Mouse (Mus musculus): ENCODE results near the gene Alcam. TPM values are rescaled to one million over a fixed set of nuclear protein-coding genes. Genes with fewer than 3 reads are reported as not detected.

The Alcam gene
- polyA plus RNA-seq, 1 experiment from 2014 or later: 10.3 TPM

- ATAC-seq: no peak
- Histone ChIP-seq H3K9me3 (ENCODE audit: control insufficient read depth) (no peaks in the 10 kb centered on the region), H3K36me3 (ENCODE audit: control insufficient read depth, insufficient read depth) (no peaks in the 10 kb centered on the region), H3K4me3 (ENCODE audit: low read depth, low read length) (no peak overlapping the region), H3K9ac (ENCODE audit: low read depth, low read length) (no peak overlapping the region), H3K27me3 (replicated peaks; ENCODE audit: control insufficient read depth, insufficient read depth, low read length) (no peaks in the 10 kb centered on the region), H3K4me1 (replicated peaks; ENCODE audit: control insufficient read depth, insufficient read depth, low read length) (no peaks in the 10 kb centered on the region), H3K27ac (ENCODE audit: low read depth, low read length) (no peak overlapping the region), H3K4me2 (replicated peaks; ENCODE audit: low read depth) (no peak overlapping the region)
- no peak for TF ChIP-seq CTCF (IDR thresholded peaks at IDR 0.05; ENCODE audit: low read depth)
These were observed 18.2 kb upstream of the Alcam start for GRCm38 (mm10) chr16:52472059-52472458.

GRCm38 (mm10) chr16:52470881-52471280, 17.0 kb upstream of the Alcam start:
- Histone ChIP-seq H3K9ac (ENCODE audit: low read depth, low read length) (no peak overlapping the region), H3K27ac (ENCODE audit: low read depth, low read length) (no peak overlapping the region), H3K4me2 (replicated peaks; ENCODE audit: low read depth) (no peak overlapping the region), H3K27me3 (replicated peaks; ENCODE audit: control insufficient read depth, insufficient read depth, low read length) (no peaks in the 10 kb centered on the region), H3K4me3 (ENCODE audit: low read depth, low read length) (no peak overlapping the region), H3K9me3 (ENCODE audit: control insufficient read depth) (no peaks in the 10 kb centered on the region), H3K4me1 (replicated peaks; ENCODE audit: control insufficient read depth, insufficient read depth, low read length) (no peaks in the 10 kb centered on the region), H3K36me3 (ENCODE audit: control insufficient read depth, insufficient read depth) (no peaks in the 10 kb centered on the region)
- TF ChIP-seq CTCF (IDR thresholded peaks at IDR 0.05; ENCODE audit: low read depth): no peak
- no peak for ATAC-seq
- 91% methylated on average over 2 of the region's 2 CpGs for WGBS

DNA sequence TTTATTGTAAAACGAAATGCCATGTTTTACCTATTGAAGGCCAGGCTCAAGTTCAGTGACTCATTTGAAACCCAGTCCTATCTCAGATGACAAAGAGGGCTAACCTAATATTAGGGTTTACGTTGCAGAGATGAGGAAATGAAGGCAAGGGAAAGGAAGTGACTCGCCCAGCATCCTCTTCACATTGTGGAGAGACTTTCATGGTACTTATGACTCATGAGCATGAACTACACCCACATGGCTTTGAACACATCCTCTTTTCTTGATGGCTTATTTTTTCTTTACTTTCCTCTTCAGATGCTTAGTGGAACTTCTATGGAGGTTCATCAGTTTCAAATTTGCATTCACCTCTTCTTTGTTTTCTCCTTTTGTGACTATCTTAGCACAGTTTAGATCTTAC, 16.4 kb upstream of the Alcam start:
- 80% methylated on average over 3 of the region's 3 CpGs for WGBS
- H3K27ac ChIP-seq (ENCODE audit: low read depth, low read length): no peak overlapping the region
- ATAC-seq: no peak
- no peak overlapping the region for H3K9ac ChIP-seq (ENCODE audit: low read depth, low read length)
- no peaks in the 10 kb centered on the region for H3K36me3 ChIP-seq (ENCODE audit: control insufficient read depth, insufficient read depth)
- H3K27me3 ChIP-seq (replicated peaks; ENCODE audit: control insufficient read depth, insufficient read depth, low read length): no peaks in the 10 kb centered on the region
- H3K9me3 ChIP-seq (ENCODE audit: control insufficient read depth): no peaks in the 10 kb centered on the region
- no peak overlapping the region for H3K4me3 ChIP-seq (ENCODE audit: low read depth, low read length)
- TF ChIP-seq CTCF (IDR thresholded peaks at IDR 0.05; ENCODE audit: low read depth): no peak
- no peak overlapping the region for H3K4me2 ChIP-seq (replicated peaks; ENCODE audit: low read depth)
- no peaks in the 10 kb centered on the region for H3K4me1 ChIP-seq (replicated peaks; ENCODE audit: control insufficient read depth, insufficient read depth, low read length)

DNA sequence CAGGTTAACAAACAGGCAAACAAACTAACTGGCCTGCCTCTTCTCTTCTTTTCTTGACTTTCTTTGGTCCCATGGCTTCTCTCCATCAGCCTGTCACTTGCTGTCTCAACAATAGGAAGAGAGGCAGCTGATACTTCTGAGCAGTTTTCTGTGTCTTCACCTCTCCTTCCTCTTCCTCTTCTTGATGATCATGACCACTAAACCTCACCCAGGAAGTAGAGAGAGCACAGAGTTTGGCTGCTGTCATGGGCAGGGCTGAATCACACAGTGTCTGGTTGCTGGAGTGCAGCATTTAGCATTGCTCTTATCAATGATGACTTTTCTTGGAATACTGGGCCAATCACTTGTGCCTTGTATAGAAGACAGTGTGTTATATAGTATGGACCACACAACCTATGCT, 14.6 kb upstream of the Alcam start:
- Histone ChIP-seq H3K36me3 (ENCODE audit: control insufficient read depth, insufficient read depth) (no peaks in the 10 kb centered on the region), H3K4me1 (replicated peaks; ENCODE audit: control insufficient read depth, insufficient read depth, low read length) (no peaks in the 10 kb centered on the region), H3K27ac (ENCODE audit: low read depth, low read length) (no peak overlapping the region), H3K4me2 (replicated peaks; ENCODE audit: low read depth) (no peak overlapping the region), H3K27me3 (replicated peaks; ENCODE audit: control insufficient read depth, insufficient read depth, low read length) (no peaks in the 10 kb centered on the region), H3K9me3 (ENCODE audit: control insufficient read depth) (no peaks in the 10 kb centered on the region), H3K9ac (ENCODE audit: low read depth, low read length) (no peak overlapping the region), H3K4me3 (ENCODE audit: low read depth, low read length) (no peak overlapping the region)
- TF ChIP-seq CTCF (IDR thresholded peaks at IDR 0.05; ENCODE audit: low read depth): no peak
- no peak for ATAC-seq

- ATAC-seq: no peak
- WGBS: 71% methylated on average over 6 of the region's 6 CpGs
- H3K4me3 ChIP-seq (ENCODE audit: low read depth, low read length): no peak overlapping the region
These were observed 12.9 kb upstream of the Alcam start for GRCm38 (mm10) chr16:52466770-52467169.

DNA sequence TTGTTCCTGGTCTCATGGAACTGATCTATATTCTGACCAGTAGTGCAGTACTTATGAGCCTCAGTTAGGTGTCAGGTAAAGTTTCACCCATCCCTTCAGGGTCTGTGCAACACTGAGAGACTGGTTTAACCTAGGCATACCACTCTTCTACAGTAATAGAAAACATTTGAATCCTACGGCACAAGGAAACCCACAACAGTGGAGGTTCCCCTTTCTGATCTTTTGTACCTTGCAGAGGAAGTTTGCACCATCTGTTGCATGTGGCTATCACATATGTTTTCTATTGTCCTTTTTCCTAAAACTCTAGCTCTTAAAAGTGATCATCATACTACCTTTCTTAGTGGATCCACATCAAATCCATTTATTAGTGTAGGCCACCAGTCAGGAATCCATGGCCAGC, 10.7 kb upstream of the Alcam start:
- whole genome bisulfite sequencing: 95% methylated on average over 1 of the region's 1 CpGs
- Histone ChIP-seq H3K27me3 (replicated peaks; ENCODE audit: control insufficient read depth, insufficient read depth, low read length) (no peaks in the 10 kb centered on the region), H3K27ac (ENCODE audit: low read depth, low read length) (no peak overlapping the region), H3K36me3 (ENCODE audit: control insufficient read depth, insufficient read depth) (no peaks in the 10 kb centered on the region), H3K9ac (ENCODE audit: low read depth, low read length) (no peak overlapping the region), H3K4me2 (replicated peaks; ENCODE audit: low read depth) (no peak overlapping the region), H3K4me1 (replicated peaks; ENCODE audit: control insufficient read depth, insufficient read depth, low read length) (no peaks in the 10 kb centered on the region), H3K4me3 (ENCODE audit: low read depth, low read length) (no peak overlapping the region), H3K9me3 (ENCODE audit: control insufficient read depth) (no peaks in the 10 kb centered on the region)
- no peak for ATAC-seq
- TF ChIP-seq CTCF (IDR thresholded peaks at IDR 0.05; ENCODE audit: low read depth): no peak

More at GRCm38 (mm10) chr16:52466770-52467169, 12.9 kb upstream of the Alcam start:
- H3K4me2 ChIP-seq (replicated peaks; ENCODE audit: low read depth): no peak overlapping the region
- H3K27ac ChIP-seq (ENCODE audit: low read depth, low read length): no peak overlapping the region
- H3K27me3 ChIP-seq (replicated peaks; ENCODE audit: control insufficient read depth, insufficient read depth, low read length): no peaks in the 10 kb centered on the region
- H3K36me3 ChIP-seq (ENCODE audit: control insufficient read depth, insufficient read depth): no peaks in the 10 kb centered on the region
- TF ChIP-seq CTCF (IDR thresholded peaks at IDR 0.05; ENCODE audit: low read depth): no peak
- no peak overlapping the region for H3K9ac ChIP-seq (ENCODE audit: low read depth, low read length)
- H3K9me3 ChIP-seq (ENCODE audit: control insufficient read depth): no peaks in the 10 kb centered on the region
- no peaks in the 10 kb centered on the region for H3K4me1 ChIP-seq (replicated peaks; ENCODE audit: control insufficient read depth, insufficient read depth, low read length)

Measured in intestine, postnatal 0 days (tissue).